Mouse (Mus musculus): ENCODE measurements at regions not wholly inside any gene's neighbourhood (a gene's known extent, or its start where the extent isn't known, plus 50 kb on each side); places are given as distances from the start of the nearest gene placed in this dataset.

GRCm38 (mm10) chr1:28045695-28046094 lies 734.4 kb downstream of the Gm597 start:
- TF ChIP-seq EP300 (IDR thresholded peaks at IDR 0.05; ENCODE audit: low read depth) (no peak), CTCF (IDR thresholded peaks at IDR 0.05; ENCODE audit: low read depth) (no peak)
